Mouse (Mus musculus) intestine, embryonic 15.5 days (tissue): ENCODE results near the gene Rae1. TPM values are rescaled to one million over a fixed set of nuclear protein-coding genes. Genes with fewer than 3 reads are reported as not detected.
A peak's percentile ranks its signal among the peaks of the same experiment; 100 is the strongest.

ENCODE experiments used
- ATAC-seq: fragments of 200-750 bp; cut with Nextera tagmentation; 2 replicates; pipeline ENCODE4 v1.8.0; 2017; ENCODE audit warnings: moderate TSS enrichment, moderate library complexity
- H3K27ac ChIP-seq: fragments of 300-500 bp; sonication (generic); 2 replicates; pipeline ENCODE4 v1.5.1; 2015; ENCODE audit warnings: mild to moderate bottlenecking, inconsistent platforms
- H3K27me3 ChIP-seq: fragments of 300-500 bp; sonication (generic); replicated peaks from 2 replicates; pipeline ENCODE4 v1.6.1; 2015; ENCODE audit warnings: inconsistent platforms
- H3K36me3 ChIP-seq: fragments of 300-500 bp; sonication (generic); 2 replicates; pipeline ENCODE4 v1.6.1; 2015; ENCODE audit warnings: inconsistent platforms
- H3K4me1 ChIP-seq: fragments of 300-500 bp; sonication (generic); replicated peaks from 2 replicates; pipeline ENCODE4 v1.6.1; 2015; ENCODE audit warnings: inconsistent platforms
- H3K4me2 ChIP-seq: fragments of 300-500 bp; sonication (generic); replicated peaks from 2 replicates; pipeline ENCODE4 v1.6.1; 2015; ENCODE audit warnings: mild to moderate bottlenecking, inconsistent platforms
- H3K4me3 ChIP-seq: fragments of 300-500 bp; sonication (generic); replicated peaks from 2 replicates; pipeline ENCODE4 v1.5.1; 2015; ENCODE audit warnings: inconsistent platforms
- H3K9ac ChIP-seq: fragments of 300-500 bp; sonication (generic); 2 replicates; pipeline ENCODE4 v1.6.1; 2015; ENCODE audit warnings: inconsistent platforms
- H3K9me3 ChIP-seq: fragments of 300-500 bp; sonication (generic); 2 replicates; pipeline ENCODE4 v1.6.1; 2016; ENCODE audit warnings: inconsistent platforms
- WGBS: fragments of 180-500 bp; shearing (Covaris S2); methylation state at CpG from one replicate; pipeline ENCODE4 v1.1.7; 2015; 5-methylcytosine and 5-hydroxymethylcytosine counted together
- polyA plus RNA-seq: library from polyadenylated mRNA; unstranded; fragments of >200 nt; fragmentation: Nextera tagmentation; extraction: Ambion mirVana; gene quantifications from 2 replicates; pipeline ENCODE4 v1.2.1, GENCODE M21; 2015

Rae1 gene
- polyA plus RNA-seq, 1 experiment from 2014 or later = 131 TPM

DNA sequence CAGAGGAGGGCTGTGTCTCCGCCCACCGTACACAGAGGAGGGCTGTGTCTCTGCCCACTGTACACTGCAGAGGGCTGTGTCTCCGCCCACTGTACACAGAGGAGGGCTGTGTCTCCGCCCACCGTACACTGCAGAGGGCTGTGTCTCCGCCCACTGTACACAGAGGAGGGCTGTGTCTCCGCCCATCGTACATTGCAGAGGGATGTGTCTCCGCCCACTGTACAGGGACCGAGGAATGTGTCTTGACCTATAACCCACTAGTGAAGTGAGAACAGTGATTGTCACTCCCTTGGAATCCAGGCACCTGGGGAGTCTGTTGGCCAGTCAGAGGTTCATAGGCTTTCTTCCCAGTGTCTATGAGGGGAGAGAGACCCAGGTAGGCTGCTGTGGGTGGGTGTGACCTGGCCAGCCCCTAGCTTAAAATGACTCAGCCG is 57.0 kb downstream of the Rae1 start:
- WGBS = 57% methylated on average over 11 of the region's 11 CpGs
- peak; percentile 69 for ATAC-seq

GRCm38 (mm10) chr2:173057623-173058022 is 57.7 kb downstream of the Rae1 start:
- WGBS = 44% methylated on average over 10 of the region's 10 CpGs
- peak overlapping the region; percentile 27; the same call in 1 of the 2 replicates for H3K27ac ChIP-seq
- peaks cover 9% of the 10 kb centered on the region for H3K4me1 ChIP-seq

More for the DNA sequence above, 57.0 kb downstream of the Rae1 start:
- no peaks in the 10 kb centered on the region for H3K36me3 ChIP-seq
- no peaks in the 10 kb centered on the region for H3K9me3 ChIP-seq
- no peak overlapping the region for H3K4me3 ChIP-seq
- H3K4me1 ChIP-seq = peaks cover 9% of the 10 kb centered on the region
- 0 out of 2 replicates have a peak overlapping the region, but pooled peaks have one; percentile 7 for H3K4me2 ChIP-seq
- no peak overlapping the region for H3K9ac ChIP-seq
- H3K27ac ChIP-seq = peak overlapping the region; percentile 27
- no peaks in the 10 kb centered on the region for H3K27me3 ChIP-seq

GRCm38 (mm10) chr2:173058263-173058662 is 58.3 kb downstream of the Rae1 start:
- Histone ChIP-seq H3K36me3 (no peaks in the 10 kb centered on the region), H3K27ac (0 out of 2 replicates have a peak overlapping the region, but pooled peaks have one; percentile 7), H3K4me3 (no peak overlapping the region), H3K4me2 (no peak overlapping the region), H3K4me1 (peaks cover 9% of the 10 kb centered on the region), H3K9ac (no peak overlapping the region), H3K9me3 (no peaks in the 10 kb centered on the region), H3K27me3 (no peaks in the 10 kb centered on the region)
- 56% methylated on average over 11 of the region's 11 CpGs for WGBS
- ATAC-seq = peak; percentile 32; the same call in 1 of the 2 replicates

More at GRCm38 (mm10) chr2:173057623-173058022, 57.7 kb downstream of the Rae1 start:
- Histone ChIP-seq H3K4me3 (no peak overlapping the region), H3K9ac (no peak overlapping the region), H3K36me3 (no peaks in the 10 kb centered on the region), H3K27me3 (no peaks in the 10 kb centered on the region), H3K9me3 (no peaks in the 10 kb centered on the region), H3K4me2 (peak overlapping the region; percentile 7; the same call in 1 of the 2 replicates)
- peak; percentile 74 for ATAC-seq

- Histone ChIP-seq H3K36me3 (no peaks in the 10 kb centered on the region), H3K4me2 (no peak overlapping the region), H3K9me3 (no peaks in the 10 kb centered on the region), H3K9ac (no peak overlapping the region), H3K27ac (no peak overlapping the region), H3K4me3 (no peak overlapping the region), H3K4me1 (peaks cover 9% of the 10 kb centered on the region), H3K27me3 (no peaks in the 10 kb centered on the region)
- no peak for ATAC-seq
- WGBS = 77% methylated on average over 9 of the region's 9 CpGs
These were observed 60.5 kb downstream of the Rae1 start for GRCm38 (mm10) chr2:173060450-173060849.

- H3K27me3 ChIP-seq = no peaks in the 10 kb centered on the region
- H3K9ac ChIP-seq = no peak overlapping the region
- no peak overlapping the region for H3K4me3 ChIP-seq
- WGBS = 66% methylated on average over 15 of the region's 15 CpGs
- no peaks in the 10 kb centered on the region for H3K36me3 ChIP-seq
- no peaks in the 10 kb centered on the region for H3K9me3 ChIP-seq
- H3K4me1 ChIP-seq = peaks cover 9% of the 10 kb centered on the region
- H3K4me2 ChIP-seq = no peak overlapping the region
- H3K27ac ChIP-seq = no peak overlapping the region
- no peak for ATAC-seq
These were observed 61.8 kb downstream of the Rae1 start for GRCm38 (mm10) chr2:173061443-173062351.

DNA sequence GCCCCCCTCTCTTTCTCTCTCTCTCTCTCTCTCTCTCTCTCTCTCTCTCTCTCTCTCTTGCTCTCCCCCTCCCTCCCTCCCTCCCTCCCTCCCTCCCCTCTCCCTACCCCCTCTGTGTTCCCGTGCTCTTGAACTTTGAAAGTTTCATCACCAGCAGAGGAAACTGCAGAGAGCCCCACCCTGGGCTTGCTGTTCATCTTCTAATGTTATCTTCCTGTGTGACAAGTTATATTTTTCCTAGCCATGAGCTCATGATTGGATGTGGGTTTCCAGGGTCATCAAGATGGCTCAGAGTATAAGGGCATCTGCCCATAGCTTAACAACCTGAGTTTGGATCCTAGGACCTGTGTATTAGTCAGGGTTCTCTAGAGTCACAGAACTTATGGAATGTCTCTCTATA is 63.3 kb downstream of the Rae1 start:
- H3K27ac ChIP-seq = no peak overlapping the region
- WGBS = 33% methylated on average over 1 of the region's 1 CpGs
- no peak overlapping the region for H3K4me2 ChIP-seq

DNA sequence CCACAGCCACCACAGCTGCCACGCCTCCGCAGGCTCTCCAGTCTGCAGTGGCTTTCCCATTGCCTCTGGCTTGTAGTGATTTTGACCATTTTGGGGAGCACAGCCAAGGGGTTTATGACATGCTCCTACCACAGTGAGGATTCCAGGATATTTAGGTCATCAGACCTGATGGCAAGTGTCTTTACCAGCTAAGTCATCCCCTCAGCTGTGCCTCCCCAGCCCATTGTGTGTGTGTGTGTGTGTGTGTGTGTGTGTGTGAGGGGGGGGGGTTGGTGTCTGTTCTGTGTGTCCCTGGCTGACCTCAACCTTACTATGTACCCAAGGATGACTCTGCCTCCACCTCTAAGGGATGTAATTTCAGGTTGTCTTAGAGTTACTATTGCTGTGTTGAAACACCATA is 64.9 kb downstream of the Rae1 start:
- Histone ChIP-seq H3K4me1 (no peaks in the 10 kb centered on the region; the same call in 1 of the 2 replicates), H3K4me2 (no peak overlapping the region), H3K9me3 (no peaks in the 10 kb centered on the region), H3K36me3 (no peaks in the 10 kb centered on the region), H3K27me3 (no peaks in the 10 kb centered on the region), H3K4me3 (no peak overlapping the region), H3K27ac (no peak overlapping the region), H3K9ac (no peak overlapping the region)
- 84% methylated on average over 2 of the region's 2 CpGs for WGBS
- no peak for ATAC-seq

More for the DNA sequence above, 63.3 kb downstream of the Rae1 start:
- Histone ChIP-seq H3K36me3 (no peaks in the 10 kb centered on the region), H3K4me3 (no peak overlapping the region), H3K27me3 (no peaks in the 10 kb centered on the region), H3K9me3 (no peaks in the 10 kb centered on the region), H3K9ac (no peak overlapping the region), H3K4me1 (no peaks in the 10 kb centered on the region; the same call in 1 of the 2 replicates)
- no peak for ATAC-seq

Other genes with a start within 250 kb of the Rae1 start
- 17.4 and 22.4 TPM in 2 replicates for gene Bmp7, start 59.8 kb upstream of the Rae1 start, polyA plus RNA-seq
- 0.35 TPM in 1 of 2 replicates, not detected in the other for gene Spo11, start 22.4 kb upstream of the Rae1 start, polyA plus RNA-seq
- 46.6 and 49.2 TPM in 2 replicates for gene Rbm38, start 20.4 kb downstream of the Rae1 start, polyA plus RNA-seq
- 0.23 and 0.36 TPM in 2 replicates for gene Ctcfl, start 119.4 kb downstream of the Rae1 start, polyA plus RNA-seq
- gene Pck1, start 152.9 kb downstream of the Rae1 start, polyA plus RNA-seq = 7.0 and 8.4 TPM in 2 replicates
- 0.55 and 0.95 TPM in 2 replicates for gene Zbp1, start 218.8 kb downstream of the Rae1 start, polyA plus RNA-seq